Mouse (Mus musculus) right cerebral cortex, postnatal 4 days (tissue): ENCODE data around the gene Nme9.

ENCODE experiments used
- DNase-seq: peaks from one replicate; pipeline ENCODE4 v3.0.0-alpha.2; 2022

Gene Nme9

GRCm38 (mm10) chr9:99451161-99451560 lies at the start of gene Nme9:
Gene Nme9 (plus strand): TSS chr9:99451475.
- DNase-seq, result no peak

DNA sequence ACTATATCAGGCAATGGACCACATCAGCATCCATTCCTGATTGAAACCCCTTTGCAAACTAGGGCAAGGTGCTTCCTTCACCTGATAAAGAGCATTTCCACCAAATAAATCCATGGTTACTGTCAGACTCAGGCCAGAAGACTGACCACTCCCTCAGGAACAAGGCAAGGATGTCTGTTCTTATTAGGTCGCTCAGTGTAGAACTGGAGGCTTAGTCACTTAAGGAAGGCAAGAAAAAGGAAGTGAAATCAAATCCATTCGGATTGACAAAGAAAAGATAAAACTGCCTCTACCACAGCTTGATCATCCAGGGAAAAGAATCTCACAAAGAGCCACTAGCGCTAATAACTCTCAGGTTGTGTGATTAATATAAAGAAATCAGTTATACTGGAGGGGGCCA lies 42.0 kb upstream of the Nme9 start:
- DNase-seq, result no peak

- no peak for DNase-seq
Observed at GRCm38 (mm10) chr9:99411093-99411492, 40.2 kb upstream of the Nme9 start.

DNA sequence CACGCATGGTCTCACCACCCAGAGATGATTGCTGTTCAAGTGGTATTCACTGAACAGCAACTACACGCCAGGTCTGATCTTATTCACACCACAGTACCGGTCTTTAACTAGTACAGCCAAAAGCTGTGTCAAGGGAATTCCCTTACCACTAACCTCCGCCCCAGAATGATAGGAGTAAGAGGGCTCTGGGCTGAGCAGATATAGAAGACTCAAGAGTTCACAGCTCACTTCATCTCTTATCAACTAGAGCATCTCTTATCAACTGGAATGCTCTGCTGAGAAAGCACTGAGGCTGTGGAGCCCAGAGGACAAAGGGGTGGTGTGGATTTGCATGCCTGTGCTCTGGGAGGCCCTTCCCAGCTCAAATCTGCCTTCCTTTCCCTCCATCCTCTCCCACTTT lies 39.5 kb upstream of the Nme9 start:
- no peak for DNase-seq

DNA sequence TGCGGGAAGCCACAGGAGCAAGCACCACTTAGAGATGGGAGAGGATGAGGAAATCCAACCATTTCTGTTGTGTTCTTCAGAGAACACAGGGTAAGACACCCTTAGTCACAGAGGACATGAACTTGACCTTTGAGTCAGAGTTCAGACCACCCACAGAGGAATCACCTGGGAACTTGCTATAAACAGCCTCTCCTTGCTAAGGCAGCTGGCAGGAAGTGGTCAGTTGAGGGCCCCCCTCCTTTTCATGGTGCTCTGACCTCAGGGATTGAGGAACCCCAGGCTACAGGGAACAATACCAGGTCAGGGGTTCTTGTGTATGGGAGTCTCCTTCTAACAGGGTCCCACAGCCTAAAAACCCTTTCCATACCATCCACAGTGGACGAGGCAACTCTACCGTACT lies 34.5 kb upstream of the Nme9 start:
- no peak for DNase-seq

GRCm38 (mm10) chr9:99417288-99417846 lies 33.9 kb upstream of the Nme9 start:
- no peak for DNase-seq

DNA sequence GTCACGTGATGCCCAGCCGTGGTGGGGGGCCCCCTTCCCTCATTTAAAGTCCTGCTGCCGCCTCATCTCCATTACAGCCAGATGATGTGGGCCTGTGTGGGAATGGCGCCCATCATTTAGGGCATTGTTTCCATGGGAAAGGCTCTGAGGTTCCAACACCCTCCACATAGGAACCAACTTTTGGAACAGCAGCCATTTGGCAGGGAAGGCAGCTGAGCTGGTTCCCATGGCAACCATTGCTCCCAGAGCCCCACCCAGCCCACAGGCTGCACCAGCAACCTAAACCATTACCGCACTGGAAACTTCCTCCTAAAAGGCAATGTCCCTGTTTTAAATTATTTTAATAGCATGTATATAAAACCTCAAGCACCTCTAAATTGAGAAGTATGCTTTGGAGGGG lies 32.9 kb upstream of the Nme9 start:
- peak; percentile 52 for DNase-seq

- no peak for DNase-seq
Observed at GRCm38 (mm10) chr9:99419951-99420701, 31.1 kb upstream of the Nme9 start.

DNA sequence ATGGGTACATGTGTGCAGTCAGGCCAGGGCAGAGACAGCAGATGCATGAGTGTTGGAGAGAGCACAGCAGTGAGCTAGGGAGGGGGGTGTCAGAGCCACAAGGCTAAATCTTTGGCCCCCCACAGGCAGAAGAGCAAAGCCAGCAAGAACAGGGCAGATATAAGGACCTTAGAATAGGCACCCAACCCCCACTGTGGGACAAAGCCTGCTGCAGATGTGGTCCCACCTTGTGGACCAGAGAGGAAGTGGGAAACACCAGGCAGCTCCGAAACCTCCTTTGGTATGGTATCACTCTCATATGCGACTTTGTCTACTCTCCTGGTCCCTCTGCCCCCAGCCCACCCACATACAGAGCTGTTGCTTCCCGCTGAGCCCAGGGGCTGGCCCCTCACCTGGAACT lies 29.4 kb upstream of the Nme9 start:
- DNase-seq, result no peak

DNA sequence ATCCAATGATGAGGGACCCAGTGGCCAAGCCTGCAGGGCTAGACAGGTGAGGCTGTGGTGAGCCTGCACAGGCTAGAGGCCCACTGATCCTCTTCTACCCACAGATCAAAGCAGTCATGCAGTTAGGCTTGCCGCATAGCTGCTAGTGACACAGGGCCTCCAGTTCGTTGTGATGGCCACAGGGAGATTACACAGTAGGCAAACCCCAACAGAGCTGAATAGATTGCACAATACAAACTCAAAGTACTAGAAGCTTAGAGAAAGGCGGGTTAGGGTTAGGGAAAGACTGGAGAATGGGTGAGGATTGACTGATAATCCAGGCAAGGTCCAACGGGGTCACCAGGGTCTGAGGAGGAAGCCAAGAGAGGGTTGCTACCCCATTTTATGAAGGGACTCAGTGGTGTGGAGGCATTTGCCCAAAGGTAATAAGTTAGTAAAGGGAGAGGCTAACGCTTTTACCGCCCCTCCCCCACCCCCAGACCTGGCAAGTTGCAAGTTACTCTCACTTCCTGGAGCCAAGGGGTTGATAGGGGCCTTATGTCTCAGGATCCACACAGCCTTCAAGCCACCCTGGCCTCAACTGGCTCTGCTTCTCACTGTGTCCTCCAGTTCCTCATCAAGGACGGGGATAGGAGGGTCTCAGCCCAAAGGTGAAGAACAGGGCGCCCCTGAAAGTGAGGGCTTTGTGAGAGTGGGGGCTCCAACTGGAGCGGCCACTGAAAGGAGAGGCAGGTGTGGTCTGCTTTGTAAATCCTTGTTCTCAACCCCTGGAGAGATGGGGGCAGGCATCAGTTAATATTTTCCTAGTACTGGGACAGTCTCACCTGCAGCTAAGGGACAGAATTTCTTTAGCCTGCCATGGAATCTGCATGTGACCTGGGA lies 27.3 kb upstream of the Nme9 start:
- DNase-seq, result no peak

GRCm38 (mm10) chr9:99424574-99424863 lies 26.8 kb upstream of the Nme9 start:
- no peak for DNase-seq

- no peak for DNase-seq
Observed at GRCm38 (mm10) chr9:99425262-99425661, 26.0 kb upstream of the Nme9 start.

DNA sequence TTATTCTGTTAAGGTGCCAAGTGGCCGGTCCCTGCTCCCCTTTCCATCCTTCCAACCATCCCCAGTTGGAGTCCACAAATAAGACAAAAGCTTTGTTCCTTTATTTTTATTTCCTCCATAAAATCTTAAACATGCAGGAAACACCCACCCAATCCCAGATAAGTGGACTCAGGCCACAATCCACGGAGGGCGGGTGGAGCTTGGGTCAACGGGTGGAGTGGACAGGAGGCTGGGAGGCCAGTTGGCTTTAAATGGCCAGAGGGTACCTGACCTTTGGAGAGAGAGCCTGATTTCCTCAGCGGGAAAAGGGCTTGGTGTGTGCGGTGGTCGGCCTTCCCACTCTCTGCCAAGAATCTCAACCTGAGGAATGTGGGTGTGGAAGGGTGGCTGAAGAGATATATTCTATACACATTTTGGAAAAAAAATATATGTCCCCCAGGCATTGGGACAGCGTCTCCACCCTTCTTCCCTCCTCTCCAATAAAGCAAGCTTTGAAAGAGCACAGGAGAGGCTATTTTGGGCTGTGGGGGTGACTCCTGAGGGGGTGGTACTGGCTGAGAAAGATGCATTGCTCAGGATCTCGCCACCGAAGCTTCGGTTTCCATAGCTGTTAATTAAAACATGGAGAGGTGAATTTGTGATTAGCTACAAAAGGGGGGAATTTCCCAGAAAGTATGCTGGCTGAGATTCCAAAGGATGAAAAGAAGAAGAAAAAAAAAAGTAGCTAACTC lies 22.5 kb upstream of the Nme9 start:
- no peak for DNase-seq

- no peak for DNase-seq
Observed at GRCm38 (mm10) chr9:99429845-99430244, 21.4 kb upstream of the Nme9 start.

DNA sequence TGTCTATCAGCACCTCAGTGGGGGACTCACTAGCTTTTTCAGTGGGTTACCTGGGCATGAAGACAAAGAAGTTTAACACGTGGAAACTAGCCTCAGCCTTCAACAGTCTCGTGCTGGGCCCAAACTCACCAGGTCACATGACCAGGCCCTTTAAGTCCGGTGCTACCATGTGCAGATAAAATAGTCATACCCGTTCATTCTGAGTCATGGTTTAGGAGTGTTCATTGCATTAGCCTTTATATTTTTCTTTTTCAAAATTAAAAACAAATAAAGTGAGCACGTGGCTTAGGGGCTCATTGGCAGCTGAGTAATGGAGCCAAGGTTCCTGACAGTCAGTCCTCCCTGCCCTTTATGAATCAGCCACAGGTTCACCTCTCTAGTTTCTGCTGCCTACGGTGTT lies 20.5 kb upstream of the Nme9 start:
- no peak for DNase-seq

DNA sequence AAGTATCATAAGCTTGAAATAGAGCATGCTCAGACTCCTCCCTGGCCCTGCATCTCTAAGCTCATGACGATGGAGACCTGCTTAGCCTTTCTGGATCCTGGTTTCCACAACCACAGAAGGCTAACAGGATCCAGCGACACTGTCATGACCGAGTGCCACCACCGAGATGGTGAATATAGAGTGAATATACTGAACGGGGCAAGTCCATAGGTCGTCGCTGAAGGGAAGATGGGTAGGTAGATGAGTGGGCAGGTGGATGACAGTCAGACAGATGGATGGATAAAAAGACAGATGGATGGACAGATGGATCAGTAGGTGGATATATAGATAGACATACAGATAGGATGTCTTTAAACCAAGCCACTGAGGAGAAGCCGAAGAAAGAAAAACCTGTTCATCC lies 19.9 kb upstream of the Nme9 start:
- DNase-seq, result no peak

DNA sequence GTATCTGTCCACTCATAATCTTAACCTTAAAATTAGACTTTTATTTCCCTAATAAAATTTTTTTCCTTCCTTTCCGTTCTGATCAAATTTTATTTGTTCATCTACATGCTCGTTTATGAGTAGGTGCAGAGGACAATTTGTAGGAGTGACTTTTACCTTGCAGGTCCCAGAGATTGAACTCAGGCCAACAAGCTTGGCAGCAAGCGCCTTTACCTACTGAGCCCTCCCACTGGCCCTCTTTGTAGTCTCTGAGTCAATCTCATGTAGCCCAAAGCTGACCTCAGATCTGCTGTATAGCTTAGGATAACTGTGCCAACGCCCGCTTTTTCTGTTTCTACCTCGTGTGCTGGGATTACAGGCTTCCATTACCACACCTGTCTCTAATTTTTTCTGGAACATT lies 19.3 kb upstream of the Nme9 start:
- DNase-seq, result no peak

GRCm38 (mm10) chr9:99432478-99432877 lies 18.8 kb upstream of the Nme9 start:
- no peak for DNase-seq

DNA sequence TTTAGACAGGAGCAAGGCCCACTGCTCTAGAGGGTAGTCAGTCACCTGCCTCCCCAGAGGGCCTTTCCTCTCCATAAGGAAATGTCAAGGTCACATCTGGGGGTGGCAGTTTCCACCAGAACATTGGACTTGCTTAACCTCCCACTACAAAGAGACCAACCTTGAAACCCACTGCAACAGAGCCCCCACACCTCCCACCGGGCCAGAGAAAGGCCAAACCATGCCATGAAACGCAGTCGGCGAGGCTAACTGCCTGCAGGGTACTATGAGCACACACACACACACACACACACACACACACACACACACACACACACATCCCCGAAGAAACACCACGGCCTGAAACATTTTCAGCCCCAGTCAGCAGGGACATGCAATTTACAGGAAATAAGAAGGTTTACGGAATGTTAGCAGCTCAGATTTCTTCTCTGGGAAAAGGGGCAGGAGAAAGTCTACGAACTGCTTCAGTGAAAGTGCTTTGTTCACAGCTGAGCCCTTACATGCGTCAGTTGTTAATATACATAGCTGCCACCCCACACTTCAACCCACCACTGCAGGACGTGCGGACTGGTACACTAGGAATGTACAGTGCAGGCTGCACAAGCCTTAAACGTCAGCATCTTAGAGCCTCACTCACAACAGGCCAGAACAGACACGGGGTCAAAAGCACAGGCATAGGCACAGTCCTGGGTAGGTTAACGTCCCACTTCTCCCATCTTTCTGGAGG lies 16.2 kb upstream of the Nme9 start:
- no peak for DNase-seq

DNA sequence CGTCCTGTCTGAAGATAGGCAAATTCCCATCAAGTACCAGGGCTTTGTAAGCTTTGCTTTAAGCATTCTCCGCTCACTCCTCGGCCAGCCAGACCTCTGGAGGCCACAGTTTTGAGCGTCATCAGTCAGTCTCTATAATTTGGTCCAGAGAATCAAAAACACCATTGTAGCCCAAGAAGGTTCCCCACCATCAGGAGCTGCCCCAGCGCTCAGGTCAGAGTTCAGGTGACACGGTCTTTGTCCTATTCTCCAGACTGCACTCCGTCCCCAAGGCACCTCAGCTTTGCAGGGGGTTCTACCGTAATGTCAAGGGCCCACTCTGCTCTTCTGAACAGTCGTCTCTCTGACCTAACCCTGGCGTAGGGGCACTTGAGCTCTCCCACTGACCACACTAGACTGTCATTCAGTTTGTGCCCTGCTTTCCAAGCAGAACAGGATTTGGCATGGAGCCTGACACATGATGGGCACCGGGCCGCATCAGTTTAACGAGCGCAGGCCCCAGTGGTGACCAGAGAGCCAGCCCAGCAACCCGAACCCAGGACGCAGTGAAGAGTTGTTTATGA lies 15.6 kb upstream of the Nme9 start:
- peak; percentile 60 for DNase-seq

GRCm38 (mm10) chr9:99436182-99437030 lies 14.9 kb upstream of the Nme9 start:
- peak; percentile 76 for DNase-seq
